Mouse (Mus musculus) lung, embryonic 14.5 days (tissue): ENCODE results near the gene Alad. TPM values are rescaled to one million over a fixed set of nuclear protein-coding genes. Genes with fewer than 3 reads are reported as not detected.
A peak's percentile ranks its signal among the peaks of the same experiment; 100 is the strongest.

Source experiments
- ATAC-seq: fragments of 200-750 bp; cut with Nextera tagmentation; 2 replicates; pipeline ENCODE4 v1.8.0; 2017; ENCODE audit warnings: mild to moderate bottlenecking, moderate TSS enrichment, moderate library complexity; ENCODE audit not compliant: insufficient read depth
- DNase-seq: peaks from one replicate; pipeline ENCODE4 v3.0.0-alpha.2; 2015
- H3K27ac ChIP-seq: fragments of 300-500 bp; sonication (generic); 2 replicates; pipeline ENCODE4 v1.5.1; 2014; ENCODE audit warnings: low read depth, mild to moderate bottlenecking, moderate library complexity
- H3K27me3 ChIP-seq: fragments of 300-500 bp; sonication (generic); 2 replicates; pipeline ENCODE4 v1.6.1; 2014; ENCODE audit warnings: low read length, control low read depth; ENCODE audit not compliant: insufficient read depth
- H3K36me3 ChIP-seq: fragments of 300-500 bp; sonication (generic); 2 replicates; pipeline ENCODE4 v1.6.1; 2014; ENCODE audit warnings: control low read depth; ENCODE audit not compliant: insufficient read depth
- H3K4me1 ChIP-seq: fragments of 300-500 bp; sonication (generic); 2 replicates; pipeline ENCODE4 v1.6.1; 2014; ENCODE audit warnings: antibody characterized with exemption, control low read depth; ENCODE audit not compliant: insufficient read depth
- H3K4me2 ChIP-seq: fragments of 300-500 bp; sonication (generic); 2 replicates; pipeline ENCODE4 v1.6.1; 2014; ENCODE audit warnings: mild to moderate bottlenecking
- H3K4me3 ChIP-seq: fragments of 300-500 bp; sonication (generic); 2 replicates; pipeline ENCODE4 v1.5.1; 2014; ENCODE audit warnings: low read depth, low read length
- H3K9ac ChIP-seq: fragments of 300-500 bp; sonication (generic); 2 replicates; pipeline ENCODE4 v1.6.1; 2014
- H3K9me3 ChIP-seq: fragments of 300-500 bp; sonication (generic); 2 replicates; pipeline ENCODE4 v1.6.1; 2016; ENCODE audit warnings: low read depth, low read length, control low read depth
- CTCF ChIP-seq: IDR thresholded peaks from 2 replicates; pipeline ENCODE4 v1.5.1; 2016; ENCODE audit warnings: antibody characterized with exemption, low read depth
- WGBS: fragments of 180-500 bp; shearing (Covaris S2); extraction: QIAGEN DNeasy Blood & Tissue Kit; methylation state at CpG from one replicate; pipeline ENCODE4 v1.1.7; 2014; 5-methylcytosine and 5-hydroxymethylcytosine counted together
- polyA plus RNA-seq: library from polyadenylated mRNA; unstranded; fragments of >200 nt; fragmentation: Nextera tagmentation; extraction: Ambion mirVana; gene quantifications from 2 replicates; pipeline ENCODE4 v1.2.1, GENCODE M21; 2014

The Alad gene
- 103 and 110 TPM in 2 replicates for polyA plus RNA-seq

GRCm38 (mm10) chr4:62519849-62520233 lies at the start of gene Alad:
Alad (minus strand) TSS chr4:62519918.
- peak within 1 kb of the TSS; percentile 72 for H3K4me3 ChIP-seq
- peak within 1 kb of the TSS; percentile 92 for H3K27ac ChIP-seq
- ATAC-seq, result peak; percentile 89
- 1% methylated on average over 37 of the region's 37 CpGs for WGBS
- H3K9ac ChIP-seq, result peak within 1 kb of the TSS; percentile 76
- DNase-seq, result peak; percentile 95
- peaks cover 32% of the 10 kb centered on the region for H3K4me1 ChIP-seq
- H3K36me3 ChIP-seq, result peaks cover 12% of the 10 kb centered on the region; the same call in 1 of the 2 replicates
- H3K4me2 ChIP-seq, result peak within 1 kb of the TSS; percentile 81
- H3K9me3 ChIP-seq, result no peaks in the 10 kb centered on the region
- TF ChIP-seq CTCF, result no peak
- no peaks in the 10 kb centered on the region for H3K27me3 ChIP-seq

GRCm38 (mm10) chr4:62568359-62568758 lies 48.6 kb upstream of the Alad start:
- no peak for TF ChIP-seq CTCF
- Histone ChIP-seq H3K4me1 (no peaks in the 10 kb centered on the region), H3K9ac (no peak overlapping the region), H3K9me3 (no peaks in the 10 kb centered on the region), H3K4me3 (no peak overlapping the region), H3K36me3 (no peaks in the 10 kb centered on the region), H3K27ac (no peak overlapping the region), H3K4me2 (no peak overlapping the region), H3K27me3 (no peaks in the 10 kb centered on the region)
- 79% methylated on average over 1 of the region's 1 CpGs for WGBS
- no peak for ATAC-seq
- no peak for DNase-seq

- 86% methylated on average over 6 of the region's 6 CpGs for WGBS
- Histone ChIP-seq H3K9me3 (no peaks in the 10 kb centered on the region), H3K36me3 (no peaks in the 10 kb centered on the region), H3K9ac (no peak overlapping the region), H3K4me3 (no peak overlapping the region), H3K4me1 (no peaks in the 10 kb centered on the region), H3K4me2 (no peak overlapping the region), H3K27ac (no peak overlapping the region), H3K27me3 (no peaks in the 10 kb centered on the region)
- DNase-seq, result no peak
- no peak for TF ChIP-seq CTCF
- no peak for ATAC-seq
These were observed 48.0 kb upstream of the Alad start for GRCm38 (mm10) chr4:62567696-62568095.

- H3K9me3 ChIP-seq, result no peaks in the 10 kb centered on the region
- H3K9ac ChIP-seq, result no peak overlapping the region
- H3K4me1 ChIP-seq, result no peaks in the 10 kb centered on the region
- no peak overlapping the region for H3K4me3 ChIP-seq
- H3K36me3 ChIP-seq, result no peaks in the 10 kb centered on the region
- no peak for TF ChIP-seq CTCF
- H3K4me2 ChIP-seq, result no peak overlapping the region
- 57% methylated on average over 4 of the region's 4 CpGs for WGBS
- H3K27me3 ChIP-seq, result no peaks in the 10 kb centered on the region
- H3K27ac ChIP-seq, result no peak overlapping the region
- DNase-seq (peak; percentile 22), ATAC-seq (no peak)
These were observed 46.8 kb upstream of the Alad start for GRCm38 (mm10) chr4:62566530-62566929.

GRCm38 (mm10) chr4:62562006-62562405 lies 42.3 kb upstream of the Alad start:
- ATAC-seq (no peak), DNase-seq (no peak)
- H3K27me3 ChIP-seq, result no peaks in the 10 kb centered on the region
- WGBS, result 51% methylated on average over 4 of the region's 4 CpGs
- H3K4me3 ChIP-seq, result no peak overlapping the region
- no peak overlapping the region for H3K9ac ChIP-seq
- H3K36me3 ChIP-seq, result no peaks in the 10 kb centered on the region
- no peaks in the 10 kb centered on the region for H3K4me1 ChIP-seq
- H3K27ac ChIP-seq, result no peak overlapping the region
- H3K9me3 ChIP-seq, result no peaks in the 10 kb centered on the region
- TF ChIP-seq CTCF, result no peak
- H3K4me2 ChIP-seq, result no peak overlapping the region

- no peak for TF ChIP-seq CTCF
- Histone ChIP-seq H3K27me3 (no peaks in the 10 kb centered on the region), H3K9ac (no peak overlapping the region), H3K4me3 (no peak overlapping the region), H3K27ac (no peak overlapping the region), H3K9me3 (no peaks in the 10 kb centered on the region), H3K4me2 (no peak overlapping the region), H3K4me1 (no peaks in the 10 kb centered on the region), H3K36me3 (no peaks in the 10 kb centered on the region)
- DNase-seq (no peak), ATAC-seq (0 out of 2 replicates have a peak, but pooled peaks have one; percentile 13)
- WGBS, result 56% methylated on average over 3 of the region's 3 CpGs
These were observed 41.9 kb upstream of the Alad start for GRCm38 (mm10) chr4:62561630-62562001.

- Histone ChIP-seq H3K4me1 (no peaks in the 10 kb centered on the region), H3K4me3 (no peak overlapping the region), H3K36me3 (no peaks in the 10 kb centered on the region), H3K9me3 (no peaks in the 10 kb centered on the region), H3K27me3 (no peaks in the 10 kb centered on the region), H3K4me2 (no peak overlapping the region), H3K9ac (no peak overlapping the region), H3K27ac (no peak overlapping the region)
- DNase-seq (peak; percentile 95), ATAC-seq (peak; percentile 69)
- 24% methylated on average over 4 of the region's 4 CpGs for WGBS
- peak; percentile 84 for TF ChIP-seq CTCF
These were observed 41.4 kb upstream of the Alad start for GRCm38 (mm10) chr4:62560963-62561629.
